In genomic region chr11:78550168-78551058, GRCm38 (mm10) we compare ENCODE assay signal across 8 mouse cellular contexts. TPM values are rescaled to one million over a fixed set of nuclear protein-coding genes. Genes with fewer than 3 reads are reported as not detected.
DNase-seq lines count a peak whose midpoint lies in the region; ATAC-seq lines count a peak whose summit lies in the region.

Gene Tmem97 (minus strand): TSS chr11:78550777.

- no peak within 1 kb of the TSS for H3K27ac ChIP-seq in brown adipose tissue, adult 24 weeks (replicated peaks; ENCODE audit: low read depth, low read length)
- peak within 1 kb of the TSS; percentile 82 for H3K27ac ChIP-seq in heart, embryonic 13.5 days (replicated peaks)
- H3K27ac ChIP-seq in liver, embryonic 12.5 days, result peak within 1 kb of the TSS; percentile 84
- H3K27ac ChIP-seq in stomach, embryonic 15.5 days, result peak within 1 kb of the TSS; percentile 83

- H3K4me1 ChIP-seq in brown adipose tissue, adult 24 weeks (ENCODE audit: control insufficient read depth, insufficient read depth, insufficient read length, low read length), result no peaks in the 10 kb centered on the region; the same call in 1 of the 2 replicates
- peaks cover 27% of the 10 kb centered on the region for H3K4me1 ChIP-seq in heart, embryonic 13.5 days
- peaks cover 53% of the 10 kb centered on the region for H3K4me1 ChIP-seq in liver, embryonic 12.5 days
- H3K4me1 ChIP-seq in stomach, embryonic 15.5 days, result peaks cover 10% of the 10 kb centered on the region; the same call in 1 of the 2 replicates

- ATAC-seq in heart, embryonic 13.5 days (ENCODE audit: extremely low read depth, insufficient number of reproducible peaks, low FRiP score, low TSS enrichment), result peak; percentile 99
- peak; percentile 100 for ATAC-seq in liver, embryonic 12.5 days
- peak; percentile 99 for ATAC-seq in stomach, embryonic 15.5 days (ENCODE audit: insufficient read depth, low FRiP score, low read depth)

- H3K36me3 ChIP-seq in heart, embryonic 13.5 days, result peaks cover 13% of the 10 kb centered on the region
- H3K36me3 ChIP-seq in liver, embryonic 12.5 days, result peaks cover 14% of the 10 kb centered on the region
- no peaks in the 10 kb centered on the region for H3K36me3 ChIP-seq in stomach, embryonic 15.5 days

- peak; percentile 97 for DNase-seq in CD4-positive, CD25-positive, alpha-beta regulatory T cell, adult 2 months (ENCODE audit: low read depth, low spot score)
- DNase-seq in fat pad, adult 2 months (ENCODE audit: extremely low read depth, low read depth, low spot score), result peak; percentile 78
- DNase-seq in kidney, postnatal 10 days, result peak; percentile 97
- peak; percentile 91 to 94 for DNase-seq in natural killer cell, adult 2 months (ENCODE audit: low spot score in 2 of 2)

- under 1% methylated on average over 60 of the region's 60 CpGs for WGBS in heart, embryonic 13.5 days
- under 1% methylated on average over 60 of the region's 60 CpGs for WGBS in liver, embryonic 12.5 days (ENCODE audit: insufficient replicate concordance)
- WGBS in stomach, embryonic 15.5 days, result under 1% methylated on average over 60 of the region's 60 CpGs

- H3K27me3 ChIP-seq in heart, embryonic 13.5 days (replicated peaks), result no peaks in the 10 kb centered on the region
- H3K27me3 ChIP-seq in liver, embryonic 12.5 days (replicated peaks), result no peaks in the 10 kb centered on the region
- no peaks in the 10 kb centered on the region for H3K27me3 ChIP-seq in stomach, embryonic 15.5 days (replicated peaks)

- H3K4me3 ChIP-seq in brown adipose tissue, adult 24 weeks (ENCODE audit: insufficient read depth, low read depth, low read length), result peak within 1 kb of the TSS; percentile 69
- peak within 1 kb of the TSS; percentile 78 for H3K4me3 ChIP-seq in heart, embryonic 13.5 days
- peak within 1 kb of the TSS; percentile 83 for H3K4me3 ChIP-seq in liver, embryonic 12.5 days
- peak within 1 kb of the TSS; percentile 75 for H3K4me3 ChIP-seq in stomach, embryonic 15.5 days (replicated peaks)

- H3K4me2 ChIP-seq in heart, embryonic 13.5 days, result peak within 1 kb of the TSS; percentile 88
- peak within 1 kb of the TSS; percentile 91 for H3K4me2 ChIP-seq in liver, embryonic 12.5 days
- peak within 1 kb of the TSS; percentile 71 for H3K4me2 ChIP-seq in stomach, embryonic 15.5 days

- H3K9ac ChIP-seq in heart, embryonic 13.5 days, result peak within 1 kb of the TSS; percentile 88
- peak within 1 kb of the TSS; percentile 84 for H3K9ac ChIP-seq in liver, embryonic 12.5 days
- H3K9ac ChIP-seq in stomach, embryonic 15.5 days, result peak within 1 kb of the TSS; percentile 69; the same call in 1 of the 2 replicates

- peaks cover 8% of the 10 kb centered on the region; the same call in 1 of the 2 replicates for H3K9me3 ChIP-seq in heart, embryonic 13.5 days
- H3K9me3 ChIP-seq in liver, embryonic 12.5 days (replicated peaks), result 0 out of 2 replicates have a peak, but pooled peaks cover 4% of the 10 kb centered on the region
- H3K9me3 ChIP-seq in stomach, embryonic 15.5 days, result no peaks in the 10 kb centered on the region

RNA-seq across cellular contexts. Expression of gene Tmem97, which starts in this region (rescaled TPM):
- 14.8 and 20.7 TPM in 2 replicates for polyA plus RNA-seq in brown adipose tissue, adult 24 weeks (2012; ENCODE audit: insufficient read depth, insufficient read length, missing spikeins)
- 58.3 and 68.1 TPM in 2 replicates for polyA plus RNA-seq in heart, embryonic 13.5 days (2015; fragmentation: Nextera tagmentation; extraction: Ambion mirVana)
- 111 and 128 TPM in 2 replicates for polyA plus RNA-seq in liver, embryonic 12.5 days (2016; fragmentation: Nextera tagmentation; extraction: Ambion mirVana)
- 244 and 293 TPM in 2 replicates for polyA plus RNA-seq in stomach, embryonic 15.5 days (2015; fragmentation: Nextera tagmentation; extraction: Ambion mirVana)
